Mouse (Mus musculus): ENCODE results near the gene Xrcc3.

DNA sequence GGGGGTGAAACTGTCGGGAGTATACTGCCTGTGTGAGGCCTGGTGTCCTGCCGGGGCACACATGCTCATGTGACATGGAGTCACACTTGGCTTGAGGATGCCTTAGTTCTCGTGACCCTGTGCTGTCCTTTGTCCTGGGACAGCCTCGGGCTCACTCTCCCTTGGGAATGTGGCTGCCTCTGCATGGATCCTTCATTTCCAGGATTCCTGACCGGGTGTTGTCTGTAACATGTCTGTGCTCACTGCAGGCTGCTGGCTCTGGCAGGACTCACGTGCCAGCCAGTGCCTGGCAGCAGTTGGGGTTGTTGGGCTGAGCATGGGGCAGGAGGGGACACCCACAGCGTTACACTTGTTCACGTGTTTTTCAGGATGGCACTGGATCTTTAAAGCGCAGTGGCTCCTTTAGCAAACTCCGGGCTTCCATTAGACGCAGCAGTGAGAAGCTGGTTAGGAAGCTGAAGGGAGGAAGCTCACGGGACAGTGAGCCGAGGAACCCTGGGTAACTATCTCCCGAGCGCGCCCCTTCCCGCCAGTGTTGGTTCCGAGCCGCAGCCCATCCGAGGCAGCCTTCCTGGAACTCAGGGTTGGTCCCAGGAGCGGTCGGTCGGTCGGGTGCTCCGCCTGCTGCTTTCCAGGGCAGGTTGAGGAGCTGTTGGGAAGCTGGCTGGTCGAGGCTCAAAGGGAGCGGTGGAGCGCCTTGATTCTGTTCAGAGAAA lies 18.3 kb downstream of the Xrcc3 start:
- TF ChIP-seq CTCF (IDR thresholded peaks at IDR 0.05; ENCODE audit: low read depth): no peak
- TF ChIP-seq EP300 (optimal IDR thresholded peaks at IDR 0.05): no peak
